Mouse (Mus musculus): ENCODE results near the gene Pnpla5. TPM values are rescaled to one million over a fixed set of nuclear protein-coding genes. Genes with fewer than 3 reads are reported as not detected.
"Not testable (repeated sequence)": the region's sequence is repeated elsewhere in the genome, so short reads cannot be mapped to it uniquely, and the experiment has no call there.

Pnpla5 gene
- not detected in 2 replicates for polyA plus RNA-seq (2014; fragmentation: Nextera tagmentation; extraction: Ambion mirVana)

DNA sequence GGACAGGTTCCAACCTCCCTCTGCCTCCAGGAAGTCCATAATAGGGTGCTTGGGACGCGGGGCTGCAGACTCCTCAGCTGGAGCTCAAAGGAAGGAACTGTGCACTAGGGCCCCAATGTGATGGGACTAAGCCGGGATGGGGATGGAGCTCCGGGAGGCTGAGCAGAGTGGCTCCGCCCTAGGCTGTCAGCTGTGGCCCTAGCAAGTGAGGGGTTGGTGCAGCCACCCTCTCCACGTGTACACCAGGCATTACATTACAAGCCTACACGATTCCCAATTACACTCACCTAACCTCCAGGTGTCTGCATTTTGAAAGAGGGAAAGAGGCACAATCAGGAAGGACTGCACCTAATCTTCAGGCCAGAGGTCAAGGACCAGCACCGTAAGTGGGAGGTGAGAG is at the start of gene Pnpla5:
Gene Pnpla5 (minus strand): TSS at position 101 of the 400 bp plus-strand sequence.
- Histone ChIP-seq H3K4me1 (ENCODE audit: control insufficient read depth, insufficient read depth, low read length) (no peaks in the 10 kb centered on the region), H3K4me3 (ENCODE audit: low read depth, low read length) (no peak within 1 kb of the TSS), H3K27me3 (ENCODE audit: control insufficient read depth, insufficient read depth, low read length) (no peaks in the 10 kb centered on the region), H3K9ac (replicated peaks; ENCODE audit: low read depth, low read length) (no peak within 1 kb of the TSS), H3K9me3 (ENCODE audit: control insufficient read depth, low read length) (no peaks in the 10 kb centered on the region), H3K36me3 (ENCODE audit: control insufficient read depth, insufficient read depth, low read length) (no peaks in the 10 kb centered on the region), H3K4me2 (ENCODE audit: low read depth, low read length) (no peak within 1 kb of the TSS), H3K27ac (ENCODE audit: low read depth, low read length) (no peak within 1 kb of the TSS)
- ATAC-seq (ENCODE audit: low read depth), result no peak
- WGBS, result 85% methylated on average over 8 of the region's 8 CpGs

DNA sequence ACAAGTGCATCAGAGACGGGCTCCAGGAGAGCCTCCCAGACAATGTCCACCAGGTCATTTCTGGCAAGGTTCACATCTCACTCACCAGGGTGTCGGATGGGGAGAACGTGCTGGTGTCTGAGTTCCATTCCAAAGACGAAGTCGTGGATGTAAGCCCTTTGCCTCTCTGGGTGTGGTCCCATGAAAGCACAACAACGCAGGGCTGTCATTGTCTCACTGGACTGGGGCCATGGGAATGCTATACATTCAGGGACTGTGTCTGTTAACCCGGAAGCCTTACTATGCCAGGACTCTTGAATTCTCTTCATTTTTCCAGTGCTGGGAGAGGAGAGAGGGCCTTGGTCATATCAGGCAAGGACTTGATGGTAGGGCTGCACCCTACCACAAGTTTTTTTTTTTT is 48.2 kb upstream of the Pnpla5 start:
- Histone ChIP-seq H3K4me1 (ENCODE audit: control insufficient read depth, insufficient read depth, low read length) (peaks cover 10% of the 10 kb centered on the region; the same call in 1 of the 2 replicates), H3K27me3 (ENCODE audit: control insufficient read depth, insufficient read depth, low read length) (no peaks in the 10 kb centered on the region), H3K4me3 (ENCODE audit: low read depth, low read length) (no peak overlapping the region), H3K27ac (ENCODE audit: low read depth, low read length) (no peak overlapping the region), H3K4me2 (ENCODE audit: low read depth, low read length) (no peak overlapping the region), H3K9me3 (ENCODE audit: control insufficient read depth, low read length) (no peaks in the 10 kb centered on the region), H3K9ac (replicated peaks; ENCODE audit: low read depth, low read length) (no peak overlapping the region), H3K36me3 (ENCODE audit: control insufficient read depth, insufficient read depth, low read length) (no peaks in the 10 kb centered on the region)
- 87% methylated on average over 7 of the region's 7 CpGs for WGBS
- ATAC-seq (ENCODE audit: low read depth), result no peak

DNA sequence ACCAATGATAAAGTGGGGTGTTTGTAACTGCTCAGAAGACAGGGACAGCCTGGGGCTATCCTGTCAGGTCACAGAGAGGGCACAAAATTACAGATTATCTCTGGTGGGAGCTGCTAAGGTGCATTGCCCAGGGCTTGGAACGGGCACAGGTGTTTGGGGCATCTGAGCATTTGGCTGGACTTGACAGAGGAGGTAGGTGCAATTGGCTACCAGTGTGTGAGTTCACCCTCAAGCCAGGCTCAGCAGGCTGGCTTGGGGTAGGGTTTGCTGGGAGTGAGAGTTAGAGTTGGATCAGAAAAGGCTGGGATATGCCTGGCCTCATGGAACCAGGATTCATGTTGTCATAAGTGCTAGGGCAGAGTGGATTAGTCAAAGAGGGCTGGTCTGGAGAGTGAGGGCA is 46.5 kb upstream of the Pnpla5 start:
- H3K9me3 ChIP-seq (ENCODE audit: control insufficient read depth, low read length), result no peaks in the 10 kb centered on the region
- 82% methylated on average over 1 of the region's 1 CpGs for WGBS
- H3K4me3 ChIP-seq (ENCODE audit: low read depth, low read length), result no peak overlapping the region
- no peak overlapping the region for H3K9ac ChIP-seq (replicated peaks; ENCODE audit: low read depth, low read length)
- H3K4me1 ChIP-seq (ENCODE audit: control insufficient read depth, insufficient read depth, low read length), result peaks cover 10% of the 10 kb centered on the region; the same call in 1 of the 2 replicates
- H3K27ac ChIP-seq (ENCODE audit: low read depth, low read length), result no peak overlapping the region
- no peaks in the 10 kb centered on the region for H3K36me3 ChIP-seq (ENCODE audit: control insufficient read depth, insufficient read depth, low read length)
- no peak for ATAC-seq (ENCODE audit: low read depth)
- no peak overlapping the region; the same call in 1 of the 2 replicates for H3K4me2 ChIP-seq (ENCODE audit: low read depth, low read length)
- H3K27me3 ChIP-seq (ENCODE audit: control insufficient read depth, insufficient read depth, low read length), result no peaks in the 10 kb centered on the region

DNA sequence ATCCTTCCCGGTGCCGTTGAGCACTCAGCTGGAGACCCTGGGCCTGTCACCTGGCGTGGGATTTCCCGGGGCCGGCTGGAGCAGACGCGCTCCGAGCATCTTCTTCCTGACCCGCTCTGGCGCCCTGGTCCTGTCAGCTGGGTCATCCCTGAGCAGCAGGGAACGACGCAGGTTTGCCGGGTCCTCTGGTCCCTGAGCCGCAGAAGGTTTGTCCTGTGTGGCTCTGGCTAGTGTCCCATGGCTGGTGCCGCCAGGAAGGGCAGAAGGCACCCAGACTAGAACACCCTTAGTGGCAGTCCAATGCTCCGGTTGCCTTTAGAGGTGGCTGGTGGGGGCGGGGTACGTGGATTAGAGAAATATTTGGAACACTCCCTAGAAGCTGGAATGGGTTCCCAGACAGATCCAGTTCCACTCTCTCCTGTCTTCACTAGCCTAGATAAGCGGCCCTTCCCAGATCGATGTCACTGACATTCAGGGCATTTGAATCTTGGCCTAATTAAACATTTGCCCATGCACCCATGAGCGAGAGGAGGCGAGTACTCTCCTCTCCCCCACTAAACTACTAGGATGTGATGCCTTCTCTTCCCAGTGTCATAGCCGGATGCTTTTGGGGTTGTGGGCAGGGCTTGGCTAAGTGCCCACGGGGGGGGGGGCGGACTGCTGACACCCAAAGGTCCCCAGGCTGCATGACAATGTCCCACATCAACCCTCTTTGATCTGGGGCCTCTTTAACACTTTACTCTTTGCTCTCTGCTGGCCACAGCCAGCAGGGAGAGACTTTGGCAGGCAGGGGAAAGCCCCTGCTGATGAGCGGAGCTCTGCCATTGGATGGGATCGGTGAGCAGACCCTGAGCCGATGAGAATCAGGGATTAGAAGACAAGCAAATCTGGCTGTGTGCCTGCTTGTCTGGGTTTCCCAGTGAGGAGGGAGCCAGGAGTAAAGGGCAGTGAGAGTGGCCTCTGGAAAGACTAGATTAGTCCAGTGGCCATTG is 45.5 kb upstream of the Pnpla5 start:
- Histone ChIP-seq H3K27ac (ENCODE audit: low read depth, low read length) (peak overlapping the region; percentile 80), H3K4me2 (ENCODE audit: low read depth, low read length) (peak overlapping the region; percentile 94), H3K9ac (replicated peaks; ENCODE audit: low read depth, low read length) (peak overlapping the region; percentile 71), H3K27me3 (ENCODE audit: control insufficient read depth, insufficient read depth, low read length) (no peaks in the 10 kb centered on the region), H3K4me3 (ENCODE audit: low read depth, low read length) (peak overlapping the region; percentile 53), H3K36me3 (ENCODE audit: control insufficient read depth, insufficient read depth, low read length) (no peaks in the 10 kb centered on the region), H3K9me3 (ENCODE audit: control insufficient read depth, low read length) (no peaks in the 10 kb centered on the region), H3K4me1 (ENCODE audit: control insufficient read depth, insufficient read depth, low read length) (peaks cover 10% of the 10 kb centered on the region; the same call in 1 of the 2 replicates)
- under 1% methylated on average over 28 of the region's 28 CpGs for WGBS
- ATAC-seq (ENCODE audit: low read depth), result peak; percentile 53

DNA sequence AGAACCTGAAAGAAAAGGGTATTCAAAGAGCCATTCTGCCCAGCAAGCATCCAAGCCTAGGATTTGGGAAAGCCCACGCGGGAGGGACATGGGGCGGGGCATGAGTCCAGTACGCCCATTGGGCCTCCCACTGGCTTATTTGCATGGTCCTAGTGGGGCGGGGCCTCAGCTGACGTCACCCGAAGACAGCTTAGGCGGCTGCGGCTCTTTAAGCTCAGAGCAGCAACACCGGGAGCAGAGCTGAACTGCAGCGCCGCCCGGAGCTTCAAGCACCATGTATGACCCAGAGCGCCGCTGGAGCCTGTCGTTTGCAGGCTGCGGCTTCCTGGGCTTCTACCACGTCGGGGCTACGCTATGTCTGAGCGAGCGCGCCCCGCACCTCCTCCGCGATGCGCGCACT is 44.6 kb upstream of the Pnpla5 start, which contains the start of gene Pnpla3:
Gene Pnpla3 (plus strand): TSS at position 238 of the 400 bp plus-strand sequence.
- peak within 1 kb of the TSS; percentile 80 for H3K27ac ChIP-seq (ENCODE audit: low read depth, low read length)
- H3K4me2 ChIP-seq (ENCODE audit: low read depth, low read length), result peak within 1 kb of the TSS; percentile 94
- ATAC-seq (ENCODE audit: low read depth), result peak; percentile 96
- peaks cover 10% of the 10 kb centered on the region; the same call in 1 of the 2 replicates for H3K4me1 ChIP-seq (ENCODE audit: control insufficient read depth, insufficient read depth, low read length)
- H3K9me3 ChIP-seq (ENCODE audit: control insufficient read depth, low read length), result no peaks in the 10 kb centered on the region
- no peaks in the 10 kb centered on the region for H3K36me3 ChIP-seq (ENCODE audit: control insufficient read depth, insufficient read depth, low read length)
- H3K9ac ChIP-seq (replicated peaks; ENCODE audit: low read depth, low read length), result peak within 1 kb of the TSS; percentile 71
- H3K27me3 ChIP-seq (ENCODE audit: control insufficient read depth, insufficient read depth, low read length), result no peaks in the 10 kb centered on the region
- under 1% methylated on average over 28 of the region's 28 CpGs for WGBS
- peak within 1 kb of the TSS; percentile 53 for H3K4me3 ChIP-seq (ENCODE audit: low read depth, low read length)

DNA sequence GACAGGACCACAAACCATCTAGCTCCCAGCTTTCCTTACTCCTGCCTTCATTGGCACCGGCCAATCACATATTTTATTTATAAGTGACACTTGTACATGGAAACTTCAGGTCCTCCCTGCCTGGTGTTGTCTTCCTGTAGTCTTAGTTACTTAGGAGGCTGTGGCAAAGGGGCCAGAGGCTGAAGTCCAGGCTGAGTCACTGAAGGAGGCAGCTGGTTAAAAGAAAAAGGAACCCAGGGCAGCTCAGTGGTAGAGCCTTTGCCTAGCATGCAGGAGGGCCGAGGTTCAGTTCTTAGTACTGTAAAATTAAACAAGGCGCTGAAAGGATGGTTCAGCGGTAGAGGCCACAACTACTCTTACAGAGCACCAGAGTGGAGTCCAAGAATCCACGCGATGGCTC is 43.8 kb upstream of the Pnpla5 start:
- Histone ChIP-seq H3K4me2 (ENCODE audit: low read depth, low read length) (peak overlapping the region; percentile 94), H3K9me3 (ENCODE audit: control insufficient read depth, low read length) (no peaks in the 10 kb centered on the region), H3K27me3 (ENCODE audit: control insufficient read depth, insufficient read depth, low read length) (no peaks in the 10 kb centered on the region), H3K27ac (ENCODE audit: low read depth, low read length) (peak overlapping the region; percentile 80; the same call in 1 of the 2 replicates), H3K36me3 (ENCODE audit: control insufficient read depth, insufficient read depth, low read length) (no peaks in the 10 kb centered on the region), H3K4me1 (ENCODE audit: control insufficient read depth, insufficient read depth, low read length) (peaks cover 10% of the 10 kb centered on the region; the same call in 1 of the 2 replicates), H3K4me3 (ENCODE audit: low read depth, low read length) (no peak overlapping the region; the same call in 1 of the 2 replicates), H3K9ac (replicated peaks; ENCODE audit: low read depth, low read length) (no peak overlapping the region)
- 66% methylated on average over 6 of the region's 6 CpGs for WGBS
- no peak for ATAC-seq (ENCODE audit: low read depth)

DNA sequence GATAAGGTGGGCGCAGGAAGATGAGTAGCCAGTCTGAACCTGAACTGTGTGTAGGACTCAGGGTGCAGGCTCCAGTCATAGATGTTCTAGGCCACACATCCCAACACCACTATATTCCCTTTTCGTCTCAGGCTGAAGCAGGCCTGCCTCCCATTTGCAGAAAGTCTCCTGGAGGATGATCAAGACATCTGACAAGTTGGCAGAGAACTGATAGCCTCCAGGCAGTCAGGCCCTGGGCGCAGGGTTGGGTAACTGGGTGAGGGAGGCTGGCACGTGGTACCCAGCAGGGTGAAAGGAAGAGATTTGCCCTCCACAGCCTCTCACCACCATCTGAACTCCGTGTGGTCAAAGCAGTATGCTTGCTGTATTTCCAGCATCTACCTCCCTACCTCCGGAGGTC is 38.9 kb upstream of the Pnpla5 start:
- no peaks in the 10 kb centered on the region for H3K27me3 ChIP-seq (ENCODE audit: control insufficient read depth, insufficient read depth, low read length)
- H3K27ac ChIP-seq (ENCODE audit: low read depth, low read length), result no peak overlapping the region
- WGBS, result 80% methylated on average over 6 of the region's 6 CpGs
- no peak overlapping the region for H3K9ac ChIP-seq (replicated peaks; ENCODE audit: low read depth, low read length)
- H3K4me3 ChIP-seq (ENCODE audit: low read depth, low read length), result no peak overlapping the region
- H3K4me2 ChIP-seq (ENCODE audit: low read depth, low read length), result no peak overlapping the region
- H3K36me3 ChIP-seq (ENCODE audit: control insufficient read depth, insufficient read depth, low read length), result no peaks in the 10 kb centered on the region
- ATAC-seq (ENCODE audit: low read depth), result no peak
- no peaks in the 10 kb centered on the region for H3K4me1 ChIP-seq (ENCODE audit: control insufficient read depth, insufficient read depth, low read length)
- no peaks in the 10 kb centered on the region for H3K9me3 ChIP-seq (ENCODE audit: control insufficient read depth, low read length)

DNA sequence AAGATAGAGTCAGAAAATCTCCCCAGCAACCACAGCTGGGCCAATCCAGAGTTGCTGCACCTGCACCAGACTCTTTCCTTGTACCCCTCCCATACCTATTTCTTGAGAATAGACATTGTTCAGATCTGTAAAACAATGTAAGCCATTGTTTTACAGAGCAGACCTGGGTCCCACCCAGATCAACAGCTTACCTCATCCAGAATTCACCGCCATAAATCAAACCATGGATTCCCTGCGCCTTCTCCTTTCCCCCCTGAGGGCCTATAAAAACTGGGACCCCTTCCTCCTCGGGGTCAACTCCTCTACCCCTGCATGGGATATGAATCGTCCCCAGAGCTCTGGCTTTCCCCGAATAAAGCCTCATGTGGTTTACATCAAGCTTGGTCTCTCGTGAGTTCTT is 34.6 kb upstream of the Pnpla5 start:
- not testable (repeated sequence) for H3K27me3 ChIP-seq (ENCODE audit: control insufficient read depth, insufficient read depth, low read length); ATAC-seq (ENCODE audit: low read depth); H3K9me3 ChIP-seq (ENCODE audit: control insufficient read depth, low read length); H3K4me3 ChIP-seq (ENCODE audit: low read depth, low read length); H3K27ac ChIP-seq (ENCODE audit: low read depth, low read length); H3K4me1 ChIP-seq (ENCODE audit: control insufficient read depth, insufficient read depth, low read length); H3K36me3 ChIP-seq (ENCODE audit: control insufficient read depth, insufficient read depth, low read length); H3K9ac ChIP-seq (replicated peaks; ENCODE audit: low read depth, low read length); H3K4me2 ChIP-seq (ENCODE audit: low read depth, low read length)
- WGBS, result 84% methylated on average over 6 of the region's 6 CpGs

DNA sequence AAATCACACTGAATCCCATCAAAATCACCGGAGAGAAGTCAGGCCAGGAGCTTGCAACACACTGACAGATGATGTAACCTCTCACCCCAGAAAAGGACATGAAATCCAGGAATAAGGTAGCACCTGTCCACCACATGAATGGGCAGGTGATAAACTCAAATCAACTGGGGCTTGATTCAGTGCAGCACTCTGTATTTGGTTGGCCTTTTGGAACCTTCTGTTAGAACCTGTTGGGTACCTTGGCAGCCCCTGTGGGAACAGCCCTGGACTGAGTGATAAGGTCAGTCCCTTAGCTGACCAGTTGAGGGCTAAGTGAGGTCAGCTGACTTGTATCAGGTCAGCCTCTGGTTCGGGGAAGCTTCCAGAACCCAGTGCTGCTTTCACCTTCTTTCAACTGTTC is 33.2 kb upstream of the Pnpla5 start:
- no peak overlapping the region for H3K4me2 ChIP-seq (ENCODE audit: low read depth, low read length)
- H3K9ac ChIP-seq (replicated peaks; ENCODE audit: low read depth, low read length), result no peak overlapping the region
- H3K36me3 ChIP-seq (ENCODE audit: control insufficient read depth, insufficient read depth, low read length), result no peaks in the 10 kb centered on the region
- H3K27me3 ChIP-seq (ENCODE audit: control insufficient read depth, insufficient read depth, low read length), result no peaks in the 10 kb centered on the region
- H3K4me1 ChIP-seq (ENCODE audit: control insufficient read depth, insufficient read depth, low read length), result no peaks in the 10 kb centered on the region
- ATAC-seq (ENCODE audit: low read depth), result no peak
- no peaks in the 10 kb centered on the region for H3K9me3 ChIP-seq (ENCODE audit: control insufficient read depth, low read length)
- WGBS, result 83% methylated on average over 2 of the region's 2 CpGs
- H3K4me3 ChIP-seq (ENCODE audit: low read depth, low read length), result no peak overlapping the region
- no peak overlapping the region for H3K27ac ChIP-seq (ENCODE audit: low read depth, low read length)
